Mouse (Mus musculus) C2C12 (cell line): ENCODE results near the gene Rab42.

Experiments
- CTCF ChIP-seq: IDR thresholded peaks from one replicate; pipeline ENCODE4 v1.5.1; 2011; ENCODE audit not compliant: control insufficient read depth, insufficient read depth, insufficient read length
- USF1 ChIP-seq: IDR thresholded peaks from one replicate; pipeline ENCODE4 v1.6.1; 2011; ENCODE audit warnings: low read depth, mild to moderate bottlenecking, control low read depth, moderate library complexity

DNA sequence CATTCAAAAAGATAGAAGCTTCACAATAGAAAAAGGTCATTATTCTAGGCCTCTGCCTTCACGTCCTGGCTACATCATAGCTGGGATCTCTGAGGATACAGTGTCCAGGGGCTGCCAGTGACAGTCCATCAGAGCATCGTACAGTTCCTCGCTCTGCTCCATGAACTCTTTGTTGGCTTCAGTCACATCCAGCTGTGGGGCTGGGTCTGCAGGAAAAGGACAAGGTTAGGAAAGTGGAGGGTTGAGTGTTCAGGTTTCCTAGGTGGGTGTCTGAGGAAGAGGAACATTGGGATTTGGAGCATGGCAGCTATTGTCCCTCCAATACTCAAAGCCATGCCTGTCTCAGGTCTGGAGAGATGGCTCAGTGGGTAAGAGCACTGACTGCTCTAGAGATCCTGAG is 8.6 kb upstream of the Rab42 start:
- no peak for TF ChIP-seq CTCF
- no peak for TF ChIP-seq USF1
